Mouse (Mus musculus): ENCODE measurements around the gene Foxn3.

GRCm38 (mm10) chr12:99233386-99233785 lies 330.0 kb downstream of the Foxn3 start:
- TF ChIP-seq CTCF (conservative IDR thresholded peaks at IDR 0.05 in 1 of 2, IDR thresholded peaks at IDR 0.05 in 1 of 2; ENCODE audit: low read depth in 2 of 2, low read length in 2 of 2) (no peak), POLR2A (IDR thresholded peaks at IDR 0.05; ENCODE audit: low read depth, low read length) (no peak), ELF1 (IDR thresholded peaks at IDR 0.05; ENCODE audit: low read depth, low read length) (no peak), TCF12 (IDR thresholded peaks at IDR 0.05; ENCODE audit: low read depth, low read length) (no peak), RCOR1 (conservative IDR thresholded peaks at IDR 0.05; ENCODE audit: low read depth, low read length) (no peak), MYC (IDR thresholded peaks at IDR 0.05; ENCODE audit: low read depth, low read length) (no peak), MXI1 (IDR thresholded peaks at IDR 0.05; ENCODE audit: low read depth, low read length) (no peak), E2F4 (IDR thresholded peaks at IDR 0.05; ENCODE audit: insufficient replicate concordance, low read depth, low read length) (no peak), CHD2 (IDR thresholded peaks at IDR 0.05; ENCODE audit: low read length) (no peak), USF1 (IDR thresholded peaks at IDR 0.05; ENCODE audit: low read depth, low read length) (no peak), HCFC1 (IDR thresholded peaks at IDR 0.05; ENCODE audit: low read depth, low read length) (no peak), EP300 (IDR thresholded peaks at IDR 0.05; ENCODE audit: low read length) (no peak)

Data from CH12.LX (cell line).